Mouse (Mus musculus) thymus, postnatal 36 days (tissue): Measurements from ENCODE around the gene Rars2.

Experiments used
- DNase-seq, 2 experiments: peaks; one replicate each; pipeline ENCODE4 v3.0.0; 2022; ENCODE audit warnings: mixed read lengths in 2 of 2

Rars2 gene

GRCm38 (mm10) chr4:34644779-34645178 lies 30.0 kb downstream of the Rars2 start:
- DNase-seq = no peak

- no peak for DNase-seq
These were observed 38.4 kb downstream of the Rars2 start for GRCm38 (mm10) chr4:34653179-34653578.

GRCm38 (mm10) chr4:34656101-34656500 lies 41.3 kb downstream of the Rars2 start:
- no peak for DNase-seq

GRCm38 (mm10) chr4:34659012-34659411 lies 44.3 kb downstream of the Rars2 start:
- DNase-seq = no peak

- DNase-seq = no peak
These were observed 46.8 kb downstream of the Rars2 start for GRCm38 (mm10) chr4:34661514-34661913.

GRCm38 (mm10) chr4:34661927-34662326 lies 47.2 kb downstream of the Rars2 start:
- DNase-seq = no peak

- DNase-seq = no peak
These were observed 53.2 kb downstream of the Rars2 start for GRCm38 (mm10) chr4:34667923-34668322.

- no peak for DNase-seq
These were observed 59.0 kb downstream of the Rars2 start for GRCm38 (mm10) chr4:34673721-34674120.

- no peak for DNase-seq
These were observed 65.8 kb downstream of the Rars2 start for GRCm38 (mm10) chr4:34680530-34680929.

GRCm38 (mm10) chr4:34686874-34687567 lies 72.3 kb downstream of the Rars2 start, which contains the start of gene Slc35a1:
TSS of gene Slc35a1 (minus strand) at chr4:34687438.
- DNase-seq = peak; percentile 94

GRCm38 (mm10) chr4:34688021-34688420 lies 73.3 kb downstream of the Rars2 start:
- no peak for DNase-seq

- DNase-seq = peak; percentile 57
These were observed 86.8 kb downstream of the Rars2 start for GRCm38 (mm10) chr4:34701528-34701927.

GRCm38 (mm10) chr4:34702231-34702630 lies 87.5 kb downstream of the Rars2 start:
- no peak for DNase-seq

GRCm38 (mm10) chr4:34703029-34703428 lies 88.3 kb downstream of the Rars2 start:
- DNase-seq = no peak

GRCm38 (mm10) chr4:34707248-34707647 lies 92.5 kb downstream of the Rars2 start:
- DNase-seq = no peak

GRCm38 (mm10) chr4:34708127-34708526 lies 93.4 kb downstream of the Rars2 start:
- no peak for DNase-seq
